Mouse (Mus musculus) heart, postnatal 14 days (tissue): ENCODE data around the gene Ghdc. TPM values are rescaled to one million over a fixed set of nuclear protein-coding genes. Genes with fewer than 3 reads are reported as not detected.

Experiments
- DNase-seq, 2 experiments: peaks; one replicate each; pipeline ENCODE4 v3.0.0; 2021 to 2022
- intact Hi-C: fragments of 180-260 bp; cut with DNase I; formaldehyde crosslinking; loops from one replicate; pipeline ENCODE4 v1.15.1; 2025
- total RNA-seq, 2 experiments: library from RNA; stranded (reverse); gene quantifications; 2 replicates each; pipeline ENCODE4 v1.2.3; 2021

Gene Ghdc
- total RNA-seq, 2 experiments from 2014 or later, result 12.7 to 13.3 TPM

DNA sequence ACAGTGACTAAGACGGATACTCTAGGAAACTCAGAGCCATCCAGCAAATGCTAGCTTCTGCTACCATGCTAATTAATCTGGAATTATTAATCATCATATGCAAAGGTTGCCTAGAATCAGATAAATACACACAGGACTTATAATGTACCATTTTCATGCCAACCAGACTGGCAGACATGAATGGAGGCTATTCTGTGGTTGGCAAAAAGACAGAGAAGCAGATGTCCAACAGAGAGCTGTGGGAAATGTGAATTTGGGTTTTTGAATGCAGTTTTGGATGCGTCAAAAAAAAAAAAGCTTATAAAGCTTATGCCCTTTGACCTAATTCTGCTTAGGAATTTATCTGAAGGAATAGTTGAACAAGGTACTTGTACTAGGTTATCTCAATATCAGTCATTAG, 15.0 kb upstream of the Ghdc start:
- DNase-seq, result no peak
- intact Hi-C loops, result no loop called here

- no peak for DNase-seq
- intact Hi-C loops, result no loop called here
Measured at GRCm38 (mm10) chr11:100784286-100784685, 13.5 kb upstream of the Ghdc start.

DNA sequence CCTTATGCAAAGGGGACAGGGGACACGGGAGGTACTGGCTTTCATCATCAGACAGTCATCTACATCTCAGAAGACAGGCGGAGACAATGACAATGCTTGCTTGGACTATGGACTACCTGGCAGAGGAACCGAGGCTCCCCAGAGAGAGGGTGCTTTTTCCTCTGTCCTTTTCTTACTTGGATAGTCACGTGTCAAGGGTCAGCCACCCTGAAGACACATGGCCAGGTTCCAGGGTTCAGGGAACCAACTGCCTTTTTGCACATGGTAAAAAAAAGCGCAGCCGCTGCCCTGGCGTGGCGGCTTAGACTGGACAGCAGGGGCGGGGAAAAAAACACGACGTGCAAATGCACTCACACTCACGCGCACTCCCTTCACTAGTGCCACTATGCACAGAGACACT, 11.8 kb upstream of the Ghdc start:
- DNase-seq, result no peak
- intact Hi-C loops, result no loop called here

GRCm38 (mm10) chr11:100781763-100782475, 11.2 kb upstream of the Ghdc start:
- no peak for DNase-seq
- intact Hi-C loops, result no loop called here

GRCm38 (mm10) chr11:100780247-100780646, 9.5 kb upstream of the Ghdc start:
- no peak for DNase-seq
- intact Hi-C loops, result no loop called here

GRCm38 (mm10) chr11:100778069-100778468, 7.3 kb upstream of the Ghdc start:
- intact Hi-C loops, result no loop called here
- DNase-seq, result no peak

DNA sequence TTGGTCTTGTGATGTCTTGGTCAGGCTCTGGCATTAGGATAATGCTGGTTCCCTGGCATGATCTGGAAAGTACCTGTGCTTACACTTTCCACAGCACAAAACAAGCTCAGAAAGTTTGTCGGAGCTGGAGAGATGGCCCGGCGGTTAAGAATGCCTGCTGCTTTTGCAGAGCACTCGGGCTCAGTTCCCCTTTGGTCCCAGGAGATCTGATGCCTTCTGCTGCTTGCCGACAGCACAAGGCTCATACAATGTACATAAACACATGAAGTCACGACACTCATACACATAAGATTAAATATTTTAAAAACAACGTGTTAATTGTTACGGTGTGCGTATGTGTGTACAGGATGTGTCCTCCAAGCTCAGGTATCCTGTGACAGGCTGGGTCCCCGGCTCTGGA, 5.2 kb upstream of the Ghdc start:
- DNase-seq, result no peak
- intact Hi-C loops, result no loop called here

DNA sequence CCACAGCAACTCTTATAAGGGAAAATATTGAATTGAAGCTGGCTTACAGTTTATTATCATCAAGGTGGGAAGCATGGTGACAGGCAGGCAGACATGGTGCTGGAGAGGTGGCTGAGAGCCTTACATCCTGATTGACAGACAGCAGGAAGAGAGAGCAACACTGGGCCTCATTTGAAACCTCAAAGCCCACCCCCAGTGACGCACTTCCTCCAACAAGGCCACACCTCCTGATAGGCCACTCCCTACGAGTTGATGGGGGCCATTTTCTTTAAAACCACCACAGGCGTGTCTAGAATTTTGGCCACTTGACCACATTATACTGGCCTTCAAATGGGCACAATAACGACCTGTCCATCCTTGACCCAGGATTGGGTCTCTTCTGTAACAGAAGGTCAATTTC, 3.5 kb upstream of the Ghdc start:
- DNase-seq, result no peak
- intact Hi-C loops, result no loop called here

GRCm38 (mm10) chr11:100769980-100770379, 777 bp downstream of the Ghdc start:
- intact Hi-C loops, result loop anchor here (5.0 kb wide), 1 partner anchor 187 kb away; no protein-coding TSS in a partner anchor
- DNase-seq, result no peak

- intact Hi-C loops, result loop anchor here (5.0 kb wide), 1 partner anchor 189 kb away; no protein-coding TSS in a partner anchor
- no peak for DNase-seq
Measured at GRCm38 (mm10) chr11:100767871-100768270, 2.9 kb downstream of the Ghdc start.

- intact Hi-C loops, result loop anchor here (5.0 kb wide), 1 partner anchor 191 kb away; no protein-coding TSS in a partner anchor
- no peak for DNase-seq
Measured at GRCm38 (mm10) chr11:100766726-100767125, 4.0 kb downstream of the Ghdc start.

DNA sequence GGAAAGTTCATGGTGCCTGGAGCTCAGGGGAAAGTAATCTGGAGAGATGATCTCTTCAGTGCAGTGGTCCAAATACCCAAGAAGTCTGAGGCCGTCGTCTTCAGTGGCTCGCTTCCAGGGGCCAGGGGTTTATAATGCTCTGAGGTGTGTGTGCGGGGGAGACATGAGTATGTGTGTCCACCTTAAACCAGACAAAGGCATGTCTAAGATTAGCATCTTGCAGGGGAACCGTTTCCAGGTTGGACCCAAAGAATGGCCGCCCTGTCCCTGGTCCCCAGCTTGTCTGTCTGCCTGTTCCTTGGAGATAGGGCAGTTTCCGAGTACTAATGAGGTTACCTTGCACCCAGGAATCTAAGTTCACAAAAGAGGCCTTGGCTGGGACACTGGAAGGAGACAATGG, 7.9 kb downstream of the Ghdc start, which contains the start of gene Hcrt:
Hcrt (minus strand) TSS at position 101 of the 400 bp plus-strand sequence.
- DNase-seq, result no peak
- intact Hi-C loops, result loop anchor here (5.0 kb wide), 1 partner anchor 191 kb away; the partner anchor contains the start of gene Cnp

GRCm38 (mm10) chr11:100761547-100762045, 9.2 kb downstream of the Ghdc start:
- peak; percentile 89 to 96 for DNase-seq
- intact Hi-C loops, result loop anchor here (1.0 to 5.0 kb wide), 2 partner anchors 47 to 189 kb away; partner anchors contain the start of gene Cnp

DNA sequence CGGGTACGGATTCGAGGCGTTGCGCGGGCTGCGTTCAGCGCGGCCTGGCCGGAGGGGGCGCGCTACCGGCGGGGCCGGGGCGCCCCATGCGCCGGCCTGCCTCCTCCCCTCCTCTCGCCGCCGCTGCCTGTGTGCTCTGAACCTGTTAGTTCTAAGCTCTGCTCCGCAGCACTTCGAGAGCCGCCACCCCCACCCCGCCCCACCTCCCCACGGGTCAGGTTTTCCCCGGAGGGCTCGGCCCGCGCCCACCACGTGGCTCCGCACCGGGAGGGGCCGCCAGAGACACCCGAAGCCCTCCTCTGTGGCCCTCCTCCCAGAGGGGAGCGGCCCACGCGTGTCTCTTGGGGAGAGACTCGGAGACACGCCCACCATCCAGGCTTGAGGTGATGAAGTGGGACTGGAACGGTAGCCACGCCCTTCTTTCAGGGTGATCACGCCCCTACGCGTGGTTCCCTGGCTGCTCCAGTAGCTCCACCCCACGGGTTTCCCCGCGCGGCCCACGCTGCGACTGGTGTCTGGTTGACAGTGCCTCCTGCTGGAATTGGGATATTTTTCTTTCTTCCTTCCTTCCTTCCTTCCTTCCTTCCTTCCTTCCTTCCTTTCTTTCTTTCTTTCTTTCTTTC, 11.0 kb downstream of the Ghdc start, which contains the start of gene Kcnh4:
Kcnh4 (minus strand) TSS at position 332 of the 623 bp plus-strand sequence.
- peak in 1 of 2 experiments; percentile 34 for DNase-seq

GRCm38 (mm10) chr11:100758707-100759610, 11.8 kb downstream of the Ghdc start:
- peak; percentile 62 to 68 for DNase-seq
- intact Hi-C loops, result loop anchor here (2.0 kb wide), 1 partner anchor 14 kb away; no protein-coding TSS in a partner anchor

More for the DNA sequence above, 11.0 kb downstream of the Ghdc start, which contains the start of gene Kcnh4:
- intact Hi-C loops, result loop anchor here (2.0 to 5.0 kb wide), 2 partner anchors 15 to 187 kb away; partner anchors contain the start of gene Cnp

DNA sequence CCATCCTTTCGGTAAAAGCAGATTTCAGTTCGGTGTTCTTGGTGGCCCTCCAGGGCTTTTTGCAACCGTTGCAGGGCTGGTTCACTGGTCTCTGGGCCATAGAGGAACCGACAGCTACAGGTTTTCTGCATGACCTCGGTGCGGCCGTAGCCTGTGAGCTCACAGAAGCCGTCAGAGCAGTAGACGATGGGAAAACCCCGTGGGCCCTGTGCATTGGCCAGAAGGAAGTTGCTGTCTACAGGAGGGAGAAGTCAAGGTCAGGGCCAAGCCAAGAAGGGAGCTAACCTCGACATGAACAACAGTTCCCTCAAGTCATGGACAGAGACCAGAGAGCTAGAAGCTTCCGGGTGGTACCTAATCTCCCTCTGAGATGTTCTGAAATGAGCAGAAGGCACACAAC, 13.2 kb downstream of the Ghdc start:
- no peak for DNase-seq
- intact Hi-C loops, result no loop called here

- no peak for DNase-seq
- intact Hi-C loops, result no loop called here
Measured at GRCm38 (mm10) chr11:100756476-100756875, 14.3 kb downstream of the Ghdc start.

- DNase-seq, result no peak
- intact Hi-C loops, result no loop called here
Measured at GRCm38 (mm10) chr11:100754693-100755057, 16.1 kb downstream of the Ghdc start.

GRCm38 (mm10) chr11:100754021-100754692, 16.6 kb downstream of the Ghdc start:
- intact Hi-C loops, result no loop called here
- DNase-seq, result no peak

GRCm38 (mm10) chr11:100752294-100752693, 18.5 kb downstream of the Ghdc start:
- intact Hi-C loops, result no loop called here
- no peak for DNase-seq
